Mouse (Mus musculus) testis, adult 2 months (tissue): ENCODE data around the gene Lnpep. TPM values are rescaled to one million over a fixed set of nuclear protein-coding genes. Genes with fewer than 3 reads are reported as not detected.
"Not testable (repeated sequence)": the region's sequence is repeated elsewhere in the genome, so short reads cannot be mapped to it uniquely, and the experiment has no call there.

Experiments used
- H3K27ac ChIP-seq: fragments of 200-500 bp; 2 replicates; pipeline ENCODE4 v1.5.1; 2012; ENCODE audit warnings: low read depth, low read length; ENCODE audit not compliant: control insufficient read depth, insufficient read depth
- H3K27me3 ChIP-seq: fragments of 200-500 bp; 2 replicates; pipeline ENCODE4 v1.6.1; 2012; ENCODE audit warnings: mild to moderate bottlenecking, low read length, moderate library complexity; ENCODE audit not compliant: control insufficient read depth, insufficient read depth
- H3K36me3 ChIP-seq: fragments of 200-500 bp; 2 replicates; pipeline ENCODE4 v1.6.1; 2012; ENCODE audit warnings: mild to moderate bottlenecking, low read length; ENCODE audit not compliant: control insufficient read depth, insufficient read depth
- H3K4me1 ChIP-seq: fragments of 200-500 bp; 2 replicates; pipeline ENCODE4 v1.6.1; 2012; ENCODE audit warnings: low read length; ENCODE audit not compliant: control insufficient read depth, insufficient read depth
- H3K4me3 ChIP-seq: fragments of 200-500 bp; 2 replicates; pipeline ENCODE4 v1.5.1; 2012; ENCODE audit warnings: low read depth, mild to moderate bottlenecking, low read length, moderate library complexity, mixed read lengths; ENCODE audit not compliant: control insufficient read depth
- CTCF ChIP-seq: fragments of 200-500 bp; IDR thresholded peaks from 2 replicates; pipeline ENCODE4 v1.5.1; 2012; ENCODE audit warnings: low read depth, mild to moderate bottlenecking, inconsistent platforms, low read length, moderate library complexity; ENCODE audit not compliant: control insufficient read depth, insufficient read depth, insufficient replicate concordance
- POLR2A ChIP-seq: fragments of 200-500 bp; IDR thresholded peaks from 2 replicates; pipeline ENCODE4 v1.6.1; 2012; ENCODE audit warnings: low read depth, mild to moderate bottlenecking, inconsistent platforms, low read length, moderate library complexity; ENCODE audit not compliant: control insufficient read depth
- polyA plus RNA-seq: library from polyadenylated mRNA; depleted of rRNA; stranded (reverse); fragments of >200 nt; gene quantifications from 2 replicates; pipeline ENCODE4 v1.2.3, GENCODE M21; 2012

Lnpep gene
- polyA plus RNA-seq, 1 experiment, result 3.5 TPM

- no peaks in the 10 kb centered on the region for H3K27me3 ChIP-seq
- TF ChIP-seq POLR2A (no peak), CTCF (no peak)
- no peak overlapping the region for H3K4me3 ChIP-seq
- H3K4me1 ChIP-seq, result no peaks in the 10 kb centered on the region
- H3K36me3 ChIP-seq, result no peaks in the 10 kb centered on the region
- H3K27ac ChIP-seq, result no peak overlapping the region
These were observed 9.2 kb upstream of the Lnpep start for GRCm38 (mm10) chr17:17634033-17634432.

- Histone ChIP-seq H3K27ac (no peak overlapping the region), H3K4me3 (no peak overlapping the region), H3K36me3 (no peaks in the 10 kb centered on the region), H3K27me3 (no peaks in the 10 kb centered on the region), H3K4me1 (no peaks in the 10 kb centered on the region)
- TF ChIP-seq CTCF (no peak), POLR2A (no peak)
These were observed 7.1 kb upstream of the Lnpep start for GRCm38 (mm10) chr17:17631985-17632384.

- not testable (repeated sequence) for H3K36me3 ChIP-seq, H3K4me3 ChIP-seq, H3K27ac ChIP-seq, H3K27me3 ChIP-seq, H3K4me1 ChIP-seq
These were observed 3.5 kb upstream of the Lnpep start for GRCm38 (mm10) chr17:17628237-17628879.

- no peak overlapping the region for H3K27ac ChIP-seq
- H3K36me3 ChIP-seq, result no peaks in the 10 kb centered on the region
- H3K27me3 ChIP-seq, result no peaks in the 10 kb centered on the region
- H3K4me3 ChIP-seq, result no peak overlapping the region
- peaks cover 4% of the 10 kb centered on the region; the same call in 1 of the 2 replicates for H3K4me1 ChIP-seq
- TF ChIP-seq POLR2A (no peak), CTCF (no peak)
These were observed 2.7 kb upstream of the Lnpep start for GRCm38 (mm10) chr17:17627558-17627957.

GRCm38 (mm10) chr17:17625887-17626679 lies 1.2 kb upstream of the Lnpep start:
- peak overlapping the region; percentile 96; the same call in 1 of the 2 replicates for H3K4me3 ChIP-seq
- H3K36me3 ChIP-seq, result no peaks in the 10 kb centered on the region
- peak overlapping the region; percentile 100 for H3K27ac ChIP-seq
- TF ChIP-seq CTCF (no peak), POLR2A (no peak)
- H3K4me1 ChIP-seq, result peaks cover 4% of the 10 kb centered on the region; the same call in 1 of the 2 replicates
- H3K27me3 ChIP-seq, result no peaks in the 10 kb centered on the region

- H3K4me3 ChIP-seq, result peak overlapping the region; percentile 96
- no peaks in the 10 kb centered on the region for H3K36me3 ChIP-seq
- peaks cover 4% of the 10 kb centered on the region; the same call in 1 of the 2 replicates for H3K4me1 ChIP-seq
- no peak for TF ChIP-seq CTCF
- peak; percentile 65 for TF ChIP-seq POLR2A
- H3K27ac ChIP-seq, result peak overlapping the region; percentile 100
- no peaks in the 10 kb centered on the region for H3K27me3 ChIP-seq
These were observed 361 bp downstream of the Lnpep start for GRCm38 (mm10) chr17:17624421-17624956.

GRCm38 (mm10) chr17:17623890-17624420 lies 895 bp downstream of the Lnpep start:
- TF ChIP-seq POLR2A, result no peak
- no peak for TF ChIP-seq CTCF
- H3K4me3 ChIP-seq, result peak overlapping the region; percentile 96
- peak overlapping the region; percentile 100 for H3K27ac ChIP-seq
- H3K4me1 ChIP-seq, result peaks cover 4% of the 10 kb centered on the region; the same call in 1 of the 2 replicates
- no peaks in the 10 kb centered on the region for H3K36me3 ChIP-seq
- H3K27me3 ChIP-seq, result no peaks in the 10 kb centered on the region
